In genomic region chr6:135324686-135325300, GRCm38 (mm10) we compare ENCODE assay signal across 14 mouse cellular contexts. TPM values are rescaled to one million over a fixed set of nuclear protein-coding genes. Genes with fewer than 3 reads are reported as not detected.
DNase-seq lines count a peak whose midpoint lies in the region; ATAC-seq lines count a peak whose summit lies in the region.
"Had no signal": no experiment of that assay in that cellular context is flagged by ENCODE, and none has a peak within 500 bp of the region (broad histone marks: within the 10 kb centered on the region; RNA-seq: fewer than 3 reads in every experiment).

No protein-coding gene starts in this region.

- H3K79me2 ChIP-seq in macrophage (ENCODE audit: inconsistent target) = no peaks in the 10 kb centered on the region

- peak; percentile 27 for ATAC-seq in common myeloid progenitor, adult 5-6 weeks (replicated peaks; ENCODE audit: low read depth, poor library complexity, severe bottlenecking)
- ATAC-seq: hindbrain, postnatal 0 days had no signal

- intact Hi-C loops in heart, postnatal 25 days (cut with DNase I) = no loop called here

- H3K4me3 ChIP-seq in macrophage (ENCODE audit: inconsistent target) = no peak overlapping the region
- H3K4me3 ChIP-seq: heart, embryonic 13.5 days; layer of hippocampus, adult 2 months had no signal

- 15% methylated on average over 9 of the region's 9 CpGs for WGBS in macrophage (ENCODE audit: missing documents)

- DNase-seq in lung, adult 18-20 months = peak; percentile 54 to 73
- DNase-seq in lung, postnatal 14 days = no peak
- peak; percentile 23 for DNase-seq in thymus, postnatal 14 days
- DNase-seq in frontal cortex, postnatal 14 days (ENCODE audit: low spot score in 2 of 2) = no peak
- no peak for DNase-seq in adrenal gland, postnatal 4 days (ENCODE audit: low spot score in 2 of 2)
- no peak for DNase-seq in heart, postnatal 25 days (ENCODE audit: low spot score)
- DNase-seq: embryo, embryonic 11 days had no signal

- peak overlapping the region; percentile 70 for H3K27ac ChIP-seq in macrophage
- H3K27ac ChIP-seq: heart, embryonic 13.5 days; hindbrain, postnatal 0 days; layer of hippocampus, adult 2 months; liver, embryonic 14.5 days had no signal

- H3K36me3 ChIP-seq in macrophage (ENCODE audit: inconsistent target) = no peaks in the 10 kb centered on the region
- H3K36me3 ChIP-seq: heart, embryonic 13.5 days had no signal

RNA-seq across cellular contexts. Expression of gene Pbp2, which starts 14.6 kb away (rescaled TPM):
- not detected in 2 replicates for total RNA-seq in common myeloid progenitor, adult 5-6 weeks (2017)
- not detected for total RNA-seq in macrophage (2018; cell fraction: chromatin; rRNA removed)
- not detected for total RNA-seq in macrophage (2018; cell fraction: cytosol; rRNA removed)
- not detected for total RNA-seq in macrophage (2018; cell fraction: nucleus; rRNA removed)
- not detected in 3 replicates for polyA plus RNA-seq in macrophage (2018)
- total RNA-seq in adrenal gland, postnatal 4 days (2021) = not detected
- not detected for total RNA-seq in heart, postnatal 25 days (2021)
- total RNA-seq: midbrain, postnatal 0 days had no signal
- polyA plus RNA-seq: heart, embryonic 13.5 days; hindbrain, postnatal 0 days; liver, embryonic 14.5 days; midbrain, postnatal 0 days had no signal

RNA-seq across cellular contexts. Expression of gene Emp1, which starts 37.6 kb away (rescaled TPM):
- 2.7 and 5.4 TPM in 2 replicates for total RNA-seq in common myeloid progenitor, adult 5-6 weeks (2017)
- total RNA-seq in macrophage (2018; cell fraction: chromatin; rRNA removed) = 100 to 1,000 TPM in 9 of 26 experiments, 10 to 100 TPM in 11, 1 to 10 TPM in 6; 3.0 to 546 (median 57.0) TPM
- 100 to 1,000 TPM in 13 of 26 experiments, 10 to 100 TPM in 13; 25.9 to 510 (median 155) TPM for total RNA-seq in macrophage (2018; cell fraction: cytosol; rRNA removed)
- total RNA-seq in macrophage (2018; cell fraction: nucleus; rRNA removed) = 100 to 1,000 TPM in 13 of 26 experiments, 10 to 100 TPM in 13; 21.9 to 558 (median 121) TPM
- 209 to 490 TPM (median 475 TPM) in 3 replicates for polyA plus RNA-seq in macrophage (2018)
- total RNA-seq in adrenal gland, postnatal 4 days (2021) = 100 to 1,000 TPM; 110 to 112 TPM
- 10 to 100 TPM; 56.1 to 70.8 TPM for total RNA-seq in heart, postnatal 25 days (2021)

Comparison
In these comparisons a context has a peak if more than half of its experiments do, and no peak if none do; other contexts are left out.
1. DNase-seq: peak in lung, adult 18-20 months (2 of 2) and thymus, postnatal 14 days (single experiment); none in lung, postnatal 14 days (single experiment), frontal cortex, postnatal 14 days (0 of 2), adrenal gland, postnatal 4 days (0 of 2) and heart, postnatal 25 days (single experiment).